Mouse (Mus musculus) thymus, postnatal 0 days (tissue): ENCODE results near the gene Slc37a3. TPM values are rescaled to one million over a fixed set of nuclear protein-coding genes. Genes with fewer than 3 reads are reported as not detected.
"Not testable (repeated sequence)": the region's sequence is repeated elsewhere in the genome, so short reads cannot be mapped to it uniquely, and the experiment has no call there.

Source experiments
- DNase-seq: peaks from one replicate; pipeline ENCODE4 v3.0.0-alpha.2; 2015; ENCODE audit warnings: low spot score
- polyA plus RNA-seq: library from polyadenylated mRNA; unstranded; fragments of >200 nt; fragmentation: Nextera tagmentation; extraction: Ambion mirVana; gene quantifications from 2 replicates; pipeline ENCODE4 v1.2.1, GENCODE M21; 2015

Gene Slc37a3
- 26.4 and 32.1 TPM in 2 replicates for polyA plus RNA-seq

DNA sequence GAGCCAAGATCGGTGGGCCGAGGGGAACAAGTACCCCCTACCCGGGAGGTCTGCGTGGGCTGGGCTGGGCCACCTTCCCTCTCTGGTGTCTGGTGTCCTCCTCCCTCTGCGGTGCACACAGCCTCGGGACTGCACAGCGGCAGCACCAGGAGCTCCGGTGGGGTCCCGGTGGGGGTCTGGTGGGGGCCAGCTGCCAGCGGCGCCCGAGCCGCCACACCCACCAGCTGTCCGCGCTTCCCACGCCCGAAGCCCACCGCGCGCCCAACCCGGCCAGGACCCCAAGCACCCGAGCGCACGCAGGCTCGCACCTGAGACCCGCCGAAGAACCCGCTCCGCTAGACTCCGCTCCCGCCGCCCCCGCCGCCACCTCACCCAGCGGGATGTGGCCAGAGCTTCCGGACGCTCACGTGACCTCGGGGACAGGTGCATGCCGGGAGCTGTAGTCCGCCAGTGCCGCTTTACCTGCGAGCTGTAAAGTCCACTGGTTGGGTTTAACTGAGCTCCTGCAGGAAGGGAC, at the start of gene Slc37a3:
Gene Slc37a3, minus strand, starts transcription at position 365 of the 517 bp plus-strand sequence.
- DNase-seq, result peak; percentile 88

DNA sequence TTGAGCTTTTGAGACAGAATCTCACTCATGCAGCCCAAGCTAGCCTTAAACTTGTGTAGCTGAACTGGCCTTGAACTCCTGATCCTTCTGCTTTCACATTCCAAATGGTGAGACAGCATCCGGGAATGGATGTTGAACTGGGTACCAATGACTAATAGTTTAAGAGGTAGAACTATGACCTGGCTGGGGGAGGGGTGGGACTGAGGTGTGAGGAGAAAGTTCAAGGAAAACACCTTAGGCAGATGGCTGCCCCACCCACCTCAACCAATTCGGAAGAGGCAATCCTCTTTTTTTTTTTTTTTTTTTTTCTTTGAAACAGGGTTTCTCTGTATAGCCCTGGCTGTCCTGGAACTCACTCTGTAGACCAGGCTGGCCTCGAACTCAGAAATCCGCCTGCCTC, 49.2 kb upstream of the Slc37a3 start:
- no peak for DNase-seq

- no peak for DNase-seq
These were observed 47.7 kb upstream of the Slc37a3 start for GRCm38 (mm10) chr6:39425181-39425580.

GRCm38 (mm10) chr6:39423686-39424085, 46.2 kb upstream of the Slc37a3 start:
- no peak for DNase-seq

DNA sequence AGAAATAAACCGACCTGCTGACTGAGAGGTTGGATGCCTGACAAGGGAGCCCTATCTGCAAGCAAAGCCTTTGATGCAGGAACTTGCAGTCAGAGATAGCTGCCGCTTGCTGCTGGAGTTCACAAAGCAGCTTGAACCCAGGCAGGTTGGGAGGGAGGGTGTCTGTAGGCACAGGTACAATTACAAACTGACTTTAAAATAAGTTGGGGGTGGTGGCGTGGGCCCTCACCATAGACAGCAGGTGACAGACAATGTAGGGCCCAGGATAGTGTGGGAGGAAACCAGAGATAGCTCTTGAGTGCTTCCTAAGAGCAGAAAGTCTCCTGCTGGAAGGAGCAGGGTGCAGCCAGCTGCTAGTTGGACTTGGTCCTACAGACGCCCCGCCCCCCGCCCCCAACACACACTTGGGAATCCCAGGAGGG, 45.7 kb upstream of the Slc37a3 start:
- DNase-seq, result no peak

DNA sequence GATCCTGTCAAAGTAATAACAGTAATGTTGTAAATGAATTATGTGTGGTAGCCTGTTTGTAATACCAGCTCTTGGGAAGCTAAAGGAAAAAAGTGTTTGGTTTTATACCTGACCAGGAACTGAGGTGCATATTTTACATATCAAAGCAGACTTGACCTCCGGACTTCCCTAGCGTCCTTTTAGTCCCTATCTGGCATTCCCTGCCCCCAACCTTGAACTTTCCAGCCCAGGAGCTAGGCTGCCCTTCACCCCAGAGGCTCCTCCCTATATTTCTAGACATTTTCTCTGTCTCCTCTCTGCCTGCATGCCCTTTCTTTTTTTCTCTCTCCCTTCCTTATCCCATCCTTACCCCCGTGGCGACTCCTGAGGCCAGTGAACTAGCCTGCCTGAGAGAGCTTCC, 43.4 kb upstream of the Slc37a3 start:
- no peak for DNase-seq

DNA sequence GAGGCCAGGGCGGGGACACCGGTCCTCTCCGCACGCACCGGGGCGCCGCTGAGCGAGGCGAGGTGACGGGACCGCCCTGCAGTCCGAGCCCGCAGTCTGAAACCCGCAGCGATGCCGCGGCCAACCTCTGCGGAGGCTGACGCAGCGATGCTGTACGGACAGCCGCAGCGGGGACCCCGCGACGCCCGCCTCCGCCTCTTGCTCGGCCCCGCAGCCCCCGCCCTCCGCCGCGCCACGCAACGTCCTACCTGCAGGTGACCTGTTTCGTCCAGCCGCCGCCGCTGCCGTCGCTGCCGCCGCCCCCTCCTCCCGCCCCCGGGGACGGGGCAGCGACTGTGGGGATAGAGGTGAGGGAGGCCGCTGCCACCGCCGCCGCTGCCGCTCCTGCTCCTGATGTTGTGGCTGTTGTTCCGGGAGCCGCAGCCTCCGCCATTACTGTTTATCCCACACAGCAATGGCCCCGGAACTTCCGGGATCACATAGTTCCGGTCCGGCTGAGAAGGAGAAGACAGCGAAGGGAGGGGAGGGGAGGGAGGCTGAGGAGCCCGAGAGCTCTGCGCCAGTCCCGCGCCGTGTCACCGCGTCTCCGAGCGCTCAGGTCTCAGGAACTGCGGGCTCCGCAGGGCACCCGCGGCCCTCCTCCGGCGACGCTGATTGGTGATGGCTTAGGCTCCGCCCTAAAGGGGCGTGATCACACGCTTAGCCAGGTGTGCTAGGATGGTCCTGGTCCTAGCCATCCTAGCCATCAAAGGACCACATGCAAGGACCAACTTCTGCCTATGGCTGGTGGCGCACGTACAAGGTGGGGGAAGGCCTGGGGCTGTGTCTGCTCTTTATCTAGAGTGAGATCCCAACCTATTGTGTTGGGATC, 42.6 kb upstream of the Slc37a3 start, which contains the start of gene Mkrn1:
Gene Mkrn1, minus strand, starts transcription at position 612 of the 871 bp plus-strand sequence.
- peak; percentile 81 for DNase-seq

DNA sequence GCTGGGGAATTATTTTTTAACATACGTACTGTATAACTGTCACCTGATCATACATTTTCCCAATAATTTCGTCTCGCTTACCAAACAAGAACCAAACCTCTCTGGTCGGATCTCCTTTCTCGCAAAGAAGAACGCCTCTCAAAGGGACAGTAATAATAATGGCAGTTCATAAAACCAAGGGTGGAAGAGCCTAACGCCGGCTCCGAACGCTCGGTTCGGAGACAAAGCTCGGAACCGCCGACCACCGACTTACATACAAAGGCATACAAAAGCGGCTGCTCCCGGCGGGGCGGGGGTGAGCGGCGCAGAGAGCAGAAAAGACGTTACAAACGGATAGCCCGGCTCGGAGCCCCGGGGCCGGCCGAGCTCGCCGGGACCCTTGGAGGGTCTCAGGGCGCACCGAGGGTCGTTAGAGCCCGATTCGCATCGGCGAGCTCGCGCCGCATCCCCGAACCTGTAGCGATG, 41.9 kb upstream of the Slc37a3 start:
- peak; percentile 35 for DNase-seq

GRCm38 (mm10) chr6:39416654-39417053, 39.2 kb upstream of the Slc37a3 start:
- not testable (repeated sequence) for DNase-seq

GRCm38 (mm10) chr6:39415762-39416161, 38.3 kb upstream of the Slc37a3 start:
- peak; percentile 81 for DNase-seq

DNA sequence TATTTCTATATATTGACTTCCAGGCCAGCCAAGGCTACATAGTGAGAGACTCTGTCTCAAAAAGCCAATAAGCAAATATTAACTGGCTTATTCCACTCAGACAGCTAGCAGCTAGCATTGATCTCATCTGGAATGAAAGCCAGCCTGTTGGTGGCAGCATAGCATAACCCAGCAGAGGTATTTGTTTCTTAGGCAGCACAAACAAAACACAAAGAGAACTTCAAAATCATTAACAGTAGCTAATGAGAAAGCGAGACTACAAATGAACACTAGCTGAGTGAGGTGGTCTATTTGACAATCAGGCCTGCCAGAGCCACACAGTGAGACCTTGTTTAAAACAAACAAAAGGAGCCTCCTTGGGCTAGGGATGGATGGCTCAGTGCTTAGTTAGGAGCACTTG, 36.6 kb upstream of the Slc37a3 start:
- DNase-seq, result no peak

DNA sequence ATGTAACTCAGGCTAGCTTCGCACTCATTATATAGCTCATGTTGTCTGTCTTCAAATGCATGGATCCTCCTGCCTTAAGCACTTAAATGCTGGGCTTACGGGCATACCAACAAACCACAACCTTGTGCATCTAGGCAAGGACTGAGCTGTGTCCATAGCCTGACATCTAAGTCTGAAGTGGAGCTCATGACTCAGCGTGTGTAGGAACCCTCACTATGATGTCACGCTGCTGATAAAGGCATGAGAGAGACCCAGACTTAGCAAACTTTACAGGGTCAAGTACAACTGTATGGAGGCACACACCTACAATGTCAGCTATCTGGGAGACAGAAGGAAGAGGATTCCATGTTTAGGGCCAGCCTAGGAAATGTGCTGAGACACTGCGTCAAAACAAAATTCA, 29.0 kb upstream of the Slc37a3 start:
- no peak for DNase-seq

DNA sequence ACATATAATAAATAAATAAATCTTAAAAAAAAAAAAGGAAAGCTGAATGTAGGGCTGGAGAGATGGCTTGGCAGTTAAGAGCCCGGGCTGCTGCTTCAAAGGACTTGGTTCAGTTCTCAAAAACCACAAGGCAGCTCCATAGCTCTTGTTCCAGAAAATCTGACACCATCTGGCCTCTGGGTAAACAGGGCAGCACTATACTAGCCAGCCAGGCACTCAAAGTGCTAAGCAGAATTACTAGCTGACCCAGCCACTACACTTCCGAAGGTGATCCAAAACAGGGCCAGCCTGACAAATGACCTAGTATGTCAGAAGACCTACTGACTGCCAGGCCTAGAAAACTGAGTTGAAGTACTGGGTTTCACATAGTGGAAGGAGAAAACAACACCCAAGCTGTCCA, 25.7 kb upstream of the Slc37a3 start:
- DNase-seq, result no peak

DNA sequence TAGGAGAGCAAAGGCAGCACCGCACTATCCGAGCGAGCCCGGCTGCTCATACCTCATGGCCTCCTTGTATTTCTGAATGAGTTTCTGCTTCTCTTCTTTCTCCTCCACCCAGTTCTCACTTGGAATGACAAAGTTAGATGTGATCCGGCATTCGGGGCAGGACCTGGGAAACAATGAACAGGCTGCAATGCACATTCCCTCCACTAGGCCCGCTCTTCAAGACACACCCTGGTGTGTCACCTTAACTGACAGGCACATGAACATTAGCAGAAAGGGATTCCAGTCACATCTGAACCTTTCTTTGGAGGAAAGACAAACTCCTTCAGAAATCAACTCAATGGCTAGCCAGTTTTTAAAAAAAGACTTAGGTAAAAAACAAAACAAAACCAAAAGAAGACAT, 22.9 kb upstream of the Slc37a3 start:
- no peak for DNase-seq

DNA sequence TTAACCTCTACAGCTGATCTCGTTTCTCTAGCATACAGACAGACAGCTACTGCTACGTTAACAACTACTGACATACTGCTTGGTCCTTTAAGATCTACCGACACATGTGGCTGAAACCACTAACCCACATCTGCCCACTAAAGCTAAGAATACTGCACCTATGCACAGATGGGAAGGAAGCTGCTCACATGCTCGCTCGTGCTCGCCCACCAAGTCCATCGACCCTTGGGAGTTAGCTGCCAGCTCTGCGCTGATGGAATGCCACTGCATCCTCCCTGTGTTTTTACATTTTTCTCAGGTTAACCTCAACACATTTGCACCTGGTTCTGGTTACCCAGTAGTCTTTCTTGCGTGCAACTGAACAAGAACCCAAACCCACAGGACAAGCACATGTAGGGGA, 20.9 kb upstream of the Slc37a3 start:
- DNase-seq, result no peak

- DNase-seq, result no peak
These were observed 19.6 kb upstream of the Slc37a3 start for GRCm38 (mm10) chr6:39397046-39397445.

DNA sequence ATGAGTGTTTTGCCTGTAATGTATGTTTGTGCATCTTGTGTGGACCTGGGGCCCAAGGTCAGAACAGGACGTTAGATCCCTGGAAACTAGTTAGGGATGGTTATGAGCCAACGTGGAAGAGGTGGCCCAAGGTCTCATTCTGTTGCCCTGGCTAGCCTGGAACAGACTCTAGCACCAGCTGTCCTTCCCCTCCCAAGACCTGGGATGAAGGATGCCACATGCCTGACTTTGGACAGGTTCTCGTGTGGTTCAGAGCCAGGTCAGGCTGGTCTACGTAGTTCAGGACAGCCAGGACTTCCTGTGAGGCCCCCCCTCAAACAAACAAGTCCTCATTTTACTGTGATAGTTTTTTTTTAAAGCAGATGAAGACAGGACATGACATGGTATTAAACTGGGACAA, 18.4 kb upstream of the Slc37a3 start:
- DNase-seq, result no peak

DNA sequence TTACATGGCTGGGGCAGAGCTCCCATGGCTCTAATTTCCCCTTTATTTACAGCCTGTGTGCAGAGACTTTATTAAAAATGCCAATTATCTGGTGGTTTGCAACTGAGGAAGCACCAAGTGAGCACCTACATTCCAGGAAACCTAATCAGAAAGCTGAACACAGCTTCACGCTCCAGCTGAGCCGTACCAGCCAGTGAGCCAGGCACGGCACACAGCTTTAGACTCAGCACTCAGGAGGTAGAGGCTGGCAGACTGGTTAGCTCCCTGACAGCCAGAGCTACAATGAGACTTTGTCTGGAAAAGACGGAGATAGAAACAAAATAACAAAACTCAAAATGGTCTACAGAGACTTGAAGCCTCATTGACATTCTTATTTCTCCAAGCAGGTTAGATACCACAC, 18.0 kb upstream of the Slc37a3 start:
- DNase-seq, result no peak

DNA sequence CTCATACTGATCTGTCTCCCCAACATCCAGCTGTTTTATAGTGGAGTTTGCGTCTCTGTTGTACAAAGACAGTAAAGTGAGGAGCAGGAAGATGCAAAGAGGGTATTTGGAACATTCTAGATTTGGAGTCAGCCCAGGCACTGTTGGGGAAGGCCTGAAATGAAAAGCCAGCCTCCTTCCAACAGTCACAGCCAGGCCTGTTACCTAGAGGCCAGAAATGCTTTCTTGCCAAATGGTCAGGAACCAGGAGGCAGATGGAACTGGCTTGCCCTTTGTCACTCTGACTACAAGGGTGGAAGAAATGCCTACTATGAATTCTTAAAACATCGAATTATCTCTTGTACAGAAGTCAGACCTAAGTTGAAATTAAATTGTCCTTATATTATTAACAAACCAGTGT, 12.5 kb upstream of the Slc37a3 start:
- DNase-seq, result no peak

- DNase-seq, result peak; percentile 51
These were observed 3.8 kb upstream of the Slc37a3 start, which contains the start of gene Rab19 for GRCm38 (mm10) chr6:39381125-39381880. Gene Rab19 (plus strand): TSS chr6:39381175.

GRCm38 (mm10) chr6:39380276-39380675, 2.8 kb upstream of the Slc37a3 start:
- DNase-seq, result no peak

DNA sequence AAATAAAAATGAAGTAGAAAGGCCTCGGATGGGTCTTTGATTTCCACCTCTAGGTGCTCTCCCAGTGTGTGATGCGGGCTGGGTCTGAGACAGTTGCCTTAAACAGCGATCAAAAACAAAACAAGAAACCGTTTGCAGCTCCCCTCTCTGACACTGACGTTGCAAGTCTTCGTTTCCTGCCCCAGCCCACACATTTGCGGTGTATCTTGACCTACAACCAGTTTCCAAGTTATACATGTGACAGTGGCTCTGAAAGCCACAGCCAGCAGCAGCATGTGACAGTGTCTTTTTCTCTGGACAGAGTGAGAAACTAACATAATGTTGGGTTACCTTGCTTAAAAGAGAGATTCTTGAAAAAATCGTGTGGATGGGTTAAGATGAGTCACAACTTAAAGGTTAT, 2.3 kb upstream of the Slc37a3 start:
- peak; percentile 85 for DNase-seq
